Mouse (Mus musculus) embryonic fibroblast, embryonic 13.5 days (primary cell): ENCODE measurements at regions not wholly inside any gene's neighbourhood (a gene's known extent, or its start where the extent isn't known, plus 50 kb on each side); places are given as distances from the start of the nearest gene placed in this dataset.

Experiments used
- H3K27ac ChIP-seq: 2 replicates; pipeline ENCODE4 v1.5.1; 2012; ENCODE audit warnings: low read length, control low read depth, inconsistent platforms; ENCODE audit not compliant: insufficient read depth
- H3K4me1 ChIP-seq: 2 replicates; pipeline ENCODE4 v1.6.1; 2011; ENCODE audit warnings: low read length; ENCODE audit not compliant: control insufficient read depth, insufficient read depth
- H3K4me3 ChIP-seq: 2 replicates; pipeline ENCODE4 v1.5.1; 2011; ENCODE audit warnings: mild to moderate bottlenecking, control low read depth, low read length; ENCODE audit not compliant: insufficient read depth
- CTCF ChIP-seq: IDR thresholded peaks from 2 replicates; pipeline ENCODE4 v1.5.1; 2011; ENCODE audit warnings: mild to moderate bottlenecking, control low read depth, low read length, moderate library complexity, borderline replicate concordance; ENCODE audit not compliant: insufficient read depth
- POLR2A ChIP-seq: IDR thresholded peaks from 2 replicates; pipeline ENCODE4 v1.6.1; 2011; ENCODE audit warnings: low read depth, mild to moderate bottlenecking, control low read depth, low read length, moderate library complexity

DNA sequence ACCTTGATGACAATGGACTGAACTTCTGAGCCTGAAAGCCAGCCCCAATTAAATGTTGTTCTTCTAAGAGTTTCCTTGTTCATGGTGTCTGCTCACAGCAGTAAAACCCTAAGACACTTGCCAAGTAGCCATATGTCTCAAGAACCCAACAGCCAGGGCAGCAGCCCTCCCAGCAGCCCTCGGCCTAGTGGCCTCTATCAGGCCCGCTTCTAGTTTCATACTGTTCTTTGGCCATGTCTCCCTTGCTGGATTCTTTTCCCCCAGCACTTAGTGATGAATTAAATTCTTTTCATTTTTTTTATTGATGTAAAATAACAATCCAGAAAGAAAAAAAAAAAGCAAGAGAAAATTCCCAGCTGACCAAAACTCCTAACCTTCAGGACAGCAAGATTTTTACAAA lies 191.9 kb upstream of the Dio3 start:
- peak overlapping the region; percentile 90 for H3K27ac ChIP-seq
- TF ChIP-seq CTCF (no peak), POLR2A (no peak)
- peaks cover 10% of the 10 kb centered on the region for H3K4me1 ChIP-seq
- no peak overlapping the region for H3K4me3 ChIP-seq

DNA sequence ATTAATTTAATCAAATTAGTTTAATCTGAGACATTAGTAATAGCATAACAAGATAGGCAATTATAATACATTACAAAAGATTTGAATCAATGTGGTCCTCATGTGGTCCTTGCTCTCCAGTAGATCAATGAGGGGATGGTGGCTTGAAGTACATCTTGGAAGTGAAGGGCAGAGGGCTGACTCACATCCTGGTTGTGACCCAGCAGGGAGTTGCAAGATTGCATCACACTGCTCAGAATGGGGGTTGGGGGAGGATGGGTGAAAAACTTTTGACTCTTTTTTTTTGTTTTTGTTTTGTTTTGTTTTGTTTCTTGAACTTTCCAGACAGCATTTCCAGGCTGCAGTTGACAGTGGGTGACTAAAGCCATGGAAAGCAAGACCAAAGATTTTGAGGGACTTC lies 191.1 kb upstream of the Dio3 start:
- no peak for TF ChIP-seq CTCF
- no peak for TF ChIP-seq POLR2A
- H3K4me3 ChIP-seq: no peak overlapping the region
- H3K27ac ChIP-seq: peak overlapping the region; percentile 90
- peaks cover 10% of the 10 kb centered on the region for H3K4me1 ChIP-seq

DNA sequence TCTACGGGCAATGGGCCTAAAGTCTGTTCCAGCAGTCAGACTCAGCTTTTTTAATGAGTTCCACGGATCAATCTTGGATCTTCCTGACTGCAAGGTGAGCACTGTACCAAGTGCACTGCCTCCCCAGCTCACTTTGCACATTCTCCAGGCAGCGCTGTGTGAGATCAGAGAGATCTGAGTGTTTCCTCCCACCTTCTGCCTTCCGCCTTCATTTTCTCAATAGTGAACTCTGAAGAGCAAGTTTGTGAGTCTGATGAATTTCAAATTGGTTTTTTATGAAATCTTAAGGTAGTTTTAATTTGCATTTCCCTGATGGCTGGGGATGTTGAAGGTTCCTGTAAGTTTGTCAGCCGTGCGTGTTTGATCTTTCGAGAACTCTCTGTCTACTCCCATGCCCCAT lies 176.7 kb upstream of the Dio3 start:
- H3K4me3 ChIP-seq: no peak overlapping the region
- TF ChIP-seq CTCF (no peak), POLR2A (no peak)
- no peaks in the 10 kb centered on the region for H3K4me1 ChIP-seq
- no peak overlapping the region for H3K27ac ChIP-seq

DNA sequence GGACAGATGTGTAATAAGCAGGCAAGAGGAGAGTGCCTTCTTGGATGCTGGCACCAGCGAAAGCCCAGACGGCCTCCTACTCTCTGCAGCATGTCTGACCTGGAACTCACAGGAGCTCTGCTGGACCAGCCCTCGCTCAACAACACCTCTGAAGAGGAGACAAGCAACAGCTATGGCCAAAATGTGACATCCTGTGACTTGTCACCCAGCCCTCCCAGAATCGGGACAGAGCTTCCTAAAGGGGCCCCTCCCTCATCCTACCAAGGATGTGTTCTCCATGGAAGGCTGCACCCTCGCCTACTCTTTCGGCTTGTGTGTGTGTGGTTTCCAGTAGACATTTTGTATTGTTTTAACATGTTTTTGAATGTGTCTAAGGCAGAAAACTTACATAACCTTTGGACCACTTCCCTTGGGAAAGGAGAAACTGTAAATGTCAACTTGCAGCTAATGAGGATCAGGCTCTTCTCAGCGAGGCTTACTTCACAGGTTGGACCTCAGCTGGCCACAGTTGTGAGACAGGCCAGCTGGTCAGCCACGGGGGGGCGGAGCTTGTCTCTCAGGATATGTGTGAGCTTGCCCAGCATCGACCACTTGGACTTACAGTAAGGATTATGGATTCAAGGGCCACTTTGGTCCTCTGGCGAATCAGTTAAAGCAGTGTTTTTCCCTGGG lies 166.7 kb upstream of the Dio3 start:
- no peak overlapping the region for H3K4me3 ChIP-seq
- H3K27ac ChIP-seq: no peak overlapping the region
- H3K4me1 ChIP-seq: no peaks in the 10 kb centered on the region
- TF ChIP-seq POLR2A: no peak
- TF ChIP-seq CTCF: no peak

DNA sequence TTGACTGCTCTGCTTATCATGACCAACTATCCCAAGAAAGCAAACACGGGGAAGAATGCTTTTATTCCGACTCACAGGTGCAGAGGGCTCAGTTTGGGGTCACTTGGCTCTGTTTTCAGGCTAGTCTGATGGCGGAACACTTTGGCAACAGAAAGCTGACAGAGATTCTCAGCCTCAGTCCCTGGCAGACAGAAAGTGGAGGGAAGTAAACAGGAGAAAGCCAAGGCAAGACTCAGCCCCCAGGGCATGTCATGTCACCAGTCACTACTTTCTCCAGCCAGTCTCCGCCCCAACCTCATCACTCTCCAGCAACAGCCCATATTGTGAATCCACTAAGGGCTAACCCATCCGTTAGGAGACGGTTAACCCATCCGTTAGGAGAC lies 166.2 kb upstream of the Dio3 start:
- Histone ChIP-seq H3K4me1 (no peaks in the 10 kb centered on the region), H3K4me3 (no peak overlapping the region), H3K27ac (no peak overlapping the region)
- TF ChIP-seq CTCF (no peak), POLR2A (no peak)

DNA sequence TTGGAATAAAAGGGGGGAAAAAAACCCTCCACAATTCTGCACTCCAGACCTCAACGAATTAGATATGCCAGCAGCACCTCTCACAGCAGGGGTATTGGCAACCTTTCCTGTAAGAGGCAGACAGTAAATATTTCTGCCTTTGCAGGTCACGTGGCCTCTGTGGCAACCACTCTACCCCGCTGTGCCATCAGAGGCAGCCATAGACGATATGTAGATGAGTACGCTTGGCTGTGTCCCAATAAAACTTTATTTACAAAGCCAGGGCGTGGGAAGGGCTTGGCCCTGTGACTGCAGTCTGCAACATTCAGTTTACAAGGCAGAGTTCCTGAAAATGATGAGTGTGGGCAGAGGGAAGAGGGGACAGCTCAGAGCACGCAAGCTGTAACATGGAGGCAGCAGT lies 158.7 kb upstream of the Dio3 start:
- TF ChIP-seq CTCF (no peak), POLR2A (no peak)
- no peak overlapping the region for H3K27ac ChIP-seq
- H3K4me1 ChIP-seq: peaks cover 10% of the 10 kb centered on the region
- no peak overlapping the region for H3K4me3 ChIP-seq

DNA sequence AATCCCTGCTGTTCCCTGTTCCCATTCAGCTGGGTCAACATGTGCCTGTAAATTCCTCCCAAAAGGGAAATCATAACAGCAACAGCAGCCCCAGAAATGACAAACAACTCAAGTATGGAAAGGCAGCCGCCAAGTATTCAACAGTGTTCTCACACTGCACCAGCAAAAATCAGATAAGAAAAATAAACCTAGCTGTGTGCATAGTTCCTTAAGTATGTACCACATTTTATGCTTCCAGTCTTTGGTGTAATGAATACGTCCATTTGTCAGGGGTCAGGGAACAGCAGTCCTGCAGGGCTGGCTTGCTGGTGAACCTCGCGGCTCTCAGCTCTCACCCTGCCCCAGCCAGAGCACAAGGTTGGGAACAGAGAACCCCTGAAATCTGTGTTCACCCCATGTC lies 155.9 kb upstream of the Dio3 start:
- TF ChIP-seq POLR2A: no peak
- no peak for TF ChIP-seq CTCF
- no peak overlapping the region for H3K4me3 ChIP-seq
- H3K27ac ChIP-seq: peak overlapping the region; percentile 79
- peaks cover 14% of the 10 kb centered on the region for H3K4me1 ChIP-seq

DNA sequence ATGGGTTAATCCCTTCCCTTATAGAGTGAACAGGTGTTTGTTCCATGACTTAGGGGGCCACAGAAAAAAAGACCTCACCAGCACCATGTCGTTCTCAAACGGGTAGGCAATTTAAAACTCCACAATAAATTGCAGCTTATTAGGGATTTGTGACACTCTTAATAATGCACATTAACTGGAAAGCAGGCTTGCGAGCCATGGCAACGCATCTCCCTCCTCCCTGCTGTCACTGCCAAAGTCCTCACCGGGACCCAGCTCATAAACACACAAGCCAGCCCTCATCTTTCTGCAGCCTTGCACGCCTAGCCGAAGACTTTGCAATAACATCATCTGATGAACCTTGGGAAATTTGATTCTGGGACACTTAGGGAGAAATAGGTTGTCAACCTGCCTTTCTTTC lies 152.3 kb upstream of the Dio3 start:
- H3K4me1 ChIP-seq: peaks cover 14% of the 10 kb centered on the region
- H3K4me3 ChIP-seq: no peak overlapping the region
- H3K27ac ChIP-seq: no peak overlapping the region
- no peak for TF ChIP-seq CTCF
- TF ChIP-seq POLR2A: no peak

DNA sequence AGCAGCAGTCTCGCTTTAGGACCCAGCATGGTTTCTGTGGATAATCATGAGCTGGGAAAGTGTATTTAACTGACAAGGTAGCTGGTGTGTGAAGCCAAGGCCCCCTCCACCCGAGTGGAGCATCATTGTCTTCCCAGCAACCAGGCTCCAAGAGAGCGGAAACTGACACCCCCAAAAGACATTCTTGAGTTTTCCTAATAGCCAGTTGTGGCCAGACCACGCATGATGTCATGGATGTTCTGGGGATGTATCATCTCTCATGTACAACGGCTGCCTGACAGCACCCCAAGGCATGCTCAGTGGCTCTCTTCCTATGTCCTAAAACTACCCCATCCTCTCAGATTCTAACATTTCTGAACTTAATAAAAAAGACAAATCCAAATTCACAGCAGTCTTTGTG lies 133.5 kb upstream of the Dio3 start:
- Histone ChIP-seq H3K4me3 (no peak overlapping the region), H3K27ac (peak overlapping the region; percentile 74), H3K4me1 (peaks cover 12% of the 10 kb centered on the region)
- TF ChIP-seq CTCF (no peak), POLR2A (no peak)

DNA sequence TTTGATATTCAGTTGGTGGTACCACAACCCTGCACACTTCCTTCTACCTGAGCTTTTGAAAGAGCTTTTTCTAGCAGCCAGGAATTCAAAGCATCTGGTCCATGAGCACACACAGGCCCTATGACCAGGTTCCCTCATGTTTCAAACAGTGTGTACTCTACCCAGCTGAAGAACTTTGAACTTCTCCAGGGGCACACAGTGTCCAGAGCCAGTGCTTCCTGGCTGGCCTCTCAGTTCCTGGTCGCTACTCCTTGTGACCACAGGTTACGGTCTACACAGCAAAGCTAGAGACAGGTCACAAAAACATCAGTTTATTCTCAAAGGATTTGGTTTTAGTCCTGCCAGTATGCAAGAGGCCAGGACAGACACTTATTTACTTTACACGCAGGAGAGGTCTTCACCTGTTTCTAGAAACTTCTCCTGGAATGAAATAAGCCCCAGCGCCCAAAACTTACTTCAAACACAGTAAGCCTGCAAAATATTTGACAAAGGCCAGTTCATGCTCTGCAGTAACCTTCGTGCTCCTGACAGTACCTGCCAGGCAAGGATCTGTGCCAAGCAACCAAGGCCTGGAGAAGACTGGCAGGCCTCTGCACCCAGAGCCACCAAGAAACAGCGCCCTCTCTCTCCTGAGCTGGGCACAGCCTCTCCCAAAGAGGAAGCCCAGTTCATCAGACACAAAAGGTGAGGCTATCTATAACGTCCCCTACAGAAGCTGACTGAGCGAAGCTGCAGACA lies 124.5 kb upstream of the Dio3 start:
- Histone ChIP-seq H3K4me3 (no peak overlapping the region), H3K27ac (no peak overlapping the region), H3K4me1 (peaks cover 9% of the 10 kb centered on the region; the same call in 1 of the 2 replicates)
- TF ChIP-seq CTCF (no peak), POLR2A (no peak)
